Mouse (Mus musculus) liver, embryonic 14.5 days (tissue): Measurements from ENCODE around the gene Ppef2. TPM values are rescaled to one million over a fixed set of nuclear protein-coding genes. Genes with fewer than 3 reads are reported as not detected.

Experiments used
- ATAC-seq: fragments of 200-750 bp; cut with Nextera tagmentation; 2 replicates; pipeline ENCODE4 v1.8.0; 2017; ENCODE audit warnings: moderate number of reproducible peaks, mild to moderate bottlenecking, moderate library complexity; ENCODE audit not compliant: insufficient read depth
- DNase-seq, 3 experiments: peaks; one replicate each; pipeline ENCODE4 v3.0.0-alpha.2; 2012 to 2013; ENCODE audit warnings: low read depth in 3 of 3, low spot score in 3 of 3
- H3K27ac ChIP-seq: fragments of 300-500 bp; sonication (generic); 2 replicates; pipeline ENCODE4 v1.5.1; 2014; ENCODE audit warnings: moderate library complexity, mild to moderate bottlenecking, control low read depth, inconsistent platforms
- H3K27me3 ChIP-seq: fragments of 300-500 bp; sonication (generic); 2 replicates; pipeline ENCODE4 v1.6.1; 2014; ENCODE audit warnings: mild to moderate bottlenecking, low read length, moderate library complexity; ENCODE audit not compliant: control insufficient read depth, insufficient read depth
- H3K36me3 ChIP-seq: fragments of 300-500 bp; sonication (generic); replicated peaks from 2 replicates; pipeline ENCODE4 v1.6.1; 2014; ENCODE audit warnings: low read depth; ENCODE audit not compliant: control insufficient read depth, insufficient read depth
- H3K4me1 ChIP-seq, 2 experiments: fragments of 200-500 bp in 1 of 2; fragments of 300-500 bp in 1 of 2; sonication (generic) in 1 of 2; replicated peaks; 2 replicates each; pipeline ENCODE4 v1.6.1; 2012 to 2014; ENCODE audit warnings: antibody characterized with exemption in 1 of 2, inconsistent platforms in 1 of 2, low read length in 1 of 2; ENCODE audit not compliant: control insufficient read depth in 2 of 2, insufficient read depth in 2 of 2
- H3K4me2 ChIP-seq: fragments of 300-500 bp; sonication (generic); 2 replicates; pipeline ENCODE4 v1.6.1; 2014; ENCODE audit warnings: low read depth, mild to moderate bottlenecking, control low read depth, moderate library complexity
- H3K4me3 ChIP-seq, 2 experiments: fragments of 200-500 bp in 1 of 2; fragments of 300-500 bp in 1 of 2; sonication (generic) in 1 of 2; 2 replicates each; pipeline ENCODE4 v1.5.1; 2012 to 2014; ENCODE audit warnings: low read depth in 2 of 2, low read length in 2 of 2, mild to moderate bottlenecking in 2 of 2, control low read depth in 1 of 2, inconsistent platforms in 1 of 2, moderate library complexity in 1 of 2; ENCODE audit not compliant: insufficient read depth in 1 of 2
- H3K9ac ChIP-seq: fragments of 300-500 bp; sonication (generic); replicated peaks from 2 replicates; pipeline ENCODE4 v1.6.1; 2014; ENCODE audit warnings: mild to moderate bottlenecking, control low read depth, moderate library complexity
- H3K9me3 ChIP-seq: fragments of 300-500 bp; sonication (generic); 2 replicates; pipeline ENCODE4 v1.6.1; 2016; ENCODE audit warnings: low read length, mixed read lengths; ENCODE audit not compliant: control insufficient read depth
- CTCF ChIP-seq: IDR thresholded peaks from 2 replicates; pipeline ENCODE4 v1.5.1; 2016; ENCODE audit warnings: antibody characterized with exemption, low read depth, control low read depth
- EP300 ChIP-seq: IDR thresholded peaks from 2 replicates; pipeline ENCODE4 v1.6.1; 2016; ENCODE audit warnings: antibody characterized with exemption, low read depth
- WGBS: fragments of 180-500 bp; shearing (Covaris S2); extraction: QIAGEN DNeasy Blood & Tissue Kit; methylation state at CpG from one replicate; pipeline ENCODE4 v1.1.7; 2014; ENCODE audit not compliant: insufficient replicate concordance; 5-methylcytosine and 5-hydroxymethylcytosine counted together
- polyA plus RNA-seq, 2 experiments: library from polyadenylated mRNA; depleted of rRNA in 1 of 2; stranded (reverse) in 1 of 2; unstranded in 1 of 2; fragments of >200 nt; fragmentation: Nextera tagmentation in 1 of 2; extraction: Ambion mirVana in 1 of 2; gene quantifications; 2 replicates each; pipeline versions ENCODE4 v1.2.1 to v1.2.3; 2012 to 2014

Ppef2 gene
- polyA plus RNA-seq, 2 experiments, result 0.13 TPM; not detected in 1

- Histone ChIP-seq H3K4me2 (no peak overlapping the region; the same call in 1 of the 2 replicates), H3K27ac (no peak overlapping the region), H3K4me1 (no peaks in the 10 kb centered on the region), H3K27me3 (no peaks in the 10 kb centered on the region), H3K9me3 (no peaks in the 10 kb centered on the region), H3K9ac (no peak overlapping the region), H3K36me3 (no peaks in the 10 kb centered on the region), H3K4me3 (no peak overlapping the region)
- ATAC-seq (no peak), DNase-seq (peak in 1 of 3 experiments; percentile 19)
- TF ChIP-seq CTCF (peak; percentile 70), EP300 (no peak)
- 34% methylated on average over 29 of the region's 29 CpGs for WGBS
Measured at GRCm38 (mm10) chr5:92239333-92240232, 16.5 kb downstream of the Ppef2 start.

GRCm38 (mm10) chr5:92234939-92235557 lies 21.0 kb downstream of the Ppef2 start:
- no peak overlapping the region for H3K4me2 ChIP-seq

DNA sequence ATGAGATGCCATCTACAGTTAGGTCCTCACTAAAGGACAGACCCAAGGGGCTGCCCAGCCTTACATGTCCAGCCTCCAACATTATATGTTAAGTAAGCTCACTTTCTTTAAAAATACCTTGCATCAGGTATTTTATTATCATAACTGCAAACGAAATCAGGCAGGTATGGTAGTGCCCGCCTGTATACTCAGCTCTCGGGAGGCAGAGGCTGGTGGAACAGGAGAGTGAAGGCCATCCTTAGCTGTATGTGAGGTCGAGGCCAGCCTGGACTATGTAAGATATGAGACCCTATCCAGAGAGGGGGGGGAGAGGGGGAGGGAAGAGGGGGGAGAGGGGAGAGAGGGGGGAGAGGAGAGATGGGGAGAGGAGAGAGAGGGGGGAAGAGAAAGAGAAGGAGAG lies 22.7 kb downstream of the Ppef2 start:
- no peaks in the 10 kb centered on the region for H3K9me3 ChIP-seq
- no peak overlapping the region for H3K9ac ChIP-seq
- H3K4me2 ChIP-seq, result no peak overlapping the region
- no peak overlapping the region for H3K4me3 ChIP-seq
- TF ChIP-seq EP300 (no peak), CTCF (no peak)
- 47% methylated on average over 4 of the region's 4 CpGs for WGBS
- no peak for DNase-seq
- no peaks in the 10 kb centered on the region; the same call in 1 of the 2 replicates for H3K27me3 ChIP-seq
- ATAC-seq, result no peak
- H3K27ac ChIP-seq, result no peak overlapping the region
- no peaks in the 10 kb centered on the region for H3K36me3 ChIP-seq
- no peaks in the 10 kb centered on the region for H3K4me1 ChIP-seq

More at GRCm38 (mm10) chr5:92234939-92235557, 21.0 kb downstream of the Ppef2 start:
- Histone ChIP-seq H3K9me3 (no peaks in the 10 kb centered on the region), H3K9ac (no peak overlapping the region), H3K4me1 (no peaks in the 10 kb centered on the region), H3K27me3 (no peaks in the 10 kb centered on the region; the same call in 1 of the 2 replicates), H3K36me3 (no peaks in the 10 kb centered on the region), H3K4me3 (no peak overlapping the region), H3K27ac (no peak overlapping the region)
- ATAC-seq, result no peak
- DNase-seq, result no peak
- 8% methylated on average over 5 of the region's 5 CpGs for WGBS
- TF ChIP-seq EP300 (no peak), CTCF (no peak)

DNA sequence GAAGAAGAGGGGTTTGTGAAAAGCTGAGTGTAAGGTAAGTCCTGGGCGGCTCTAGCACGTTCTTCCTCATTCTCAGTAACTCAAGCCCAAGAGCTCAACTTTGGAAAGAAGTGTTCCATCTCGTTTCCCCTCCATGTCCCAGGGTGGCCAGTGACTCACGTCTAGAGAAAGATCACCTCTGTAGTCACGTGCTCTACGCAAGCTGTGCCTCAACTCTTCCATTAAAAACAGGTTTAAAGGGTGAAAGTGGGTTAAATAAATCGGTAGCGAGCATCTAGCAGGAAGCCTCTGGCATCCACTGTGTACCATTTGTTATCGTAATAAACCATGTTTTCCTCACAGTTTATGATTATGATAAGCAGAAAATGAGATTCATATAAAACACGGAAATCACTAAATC lies 24.2 kb downstream of the Ppef2 start:
- ATAC-seq, result no peak

GRCm38 (mm10) chr5:92230306-92230705 lies 25.8 kb downstream of the Ppef2 start:
- whole genome bisulfite sequencing, result 60% methylated on average over 11 of the region's 11 CpGs

More for the DNA sequence above, 24.2 kb downstream of the Ppef2 start:
- no peak for DNase-seq
- TF ChIP-seq EP300, result no peak
- no peak for TF ChIP-seq CTCF
- Histone ChIP-seq H3K27me3 (no peaks in the 10 kb centered on the region; the same call in 1 of the 2 replicates), H3K27ac (no peak overlapping the region), H3K9ac (no peak overlapping the region), H3K4me3 (no peak overlapping the region), H3K4me1 (no peaks in the 10 kb centered on the region), H3K9me3 (no peaks in the 10 kb centered on the region), H3K36me3 (no peaks in the 10 kb centered on the region), H3K4me2 (no peak overlapping the region)
- WGBS, result 53% methylated on average over 10 of the region's 10 CpGs

More at GRCm38 (mm10) chr5:92230306-92230705, 25.8 kb downstream of the Ppef2 start:
- no peaks in the 10 kb centered on the region for H3K36me3 ChIP-seq
- H3K9ac ChIP-seq, result no peak overlapping the region
- H3K4me1 ChIP-seq, result no peaks in the 10 kb centered on the region
- H3K9me3 ChIP-seq, result no peaks in the 10 kb centered on the region
- no peak overlapping the region for H3K27ac ChIP-seq
- H3K4me2 ChIP-seq, result no peak overlapping the region
- no peak for ATAC-seq
- DNase-seq, result no peak
- TF ChIP-seq CTCF (no peak), EP300 (no peak)
- H3K27me3 ChIP-seq, result no peaks in the 10 kb centered on the region; the same call in 1 of the 2 replicates
- H3K4me3 ChIP-seq, result no peak overlapping the region
